In the genomic region with DNA sequence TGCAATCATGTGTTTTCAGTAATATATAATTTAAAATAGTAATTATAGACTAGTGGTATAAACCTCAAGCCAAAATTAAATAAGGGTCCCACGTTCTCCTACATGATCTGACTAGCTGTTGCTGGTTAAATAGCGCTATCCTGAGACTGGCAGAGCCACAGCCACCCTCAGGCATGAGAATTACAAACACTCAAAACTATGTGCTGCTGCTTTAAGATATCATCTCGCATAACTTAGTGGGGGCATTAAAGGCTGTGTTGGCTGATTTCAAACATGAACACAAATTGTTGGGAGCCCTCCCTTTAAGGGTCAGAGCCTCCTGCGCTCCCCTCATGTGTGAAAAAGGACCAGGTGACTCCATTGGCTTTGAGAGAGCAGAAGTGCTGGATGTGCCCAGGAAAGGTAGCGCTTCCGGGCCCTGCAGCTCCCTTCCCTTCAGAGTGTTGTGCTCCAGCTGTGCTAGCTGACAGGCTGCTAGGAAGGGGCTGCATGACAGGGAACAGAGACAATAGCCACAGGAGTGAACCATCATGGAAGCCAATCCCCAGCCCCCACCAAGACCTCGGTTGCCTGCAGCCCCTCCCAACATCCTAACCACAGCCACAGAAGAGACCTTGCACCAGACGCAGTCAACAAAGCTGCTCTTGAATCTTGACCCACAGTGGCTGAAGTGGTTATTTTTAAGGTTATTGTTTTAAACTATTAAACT, we compare ENCODE assay signal across 16 mouse cellular contexts.
DNase-seq lines count a peak whose midpoint lies in the region; ATAC-seq and TF ChIP-seq lines count a peak whose summit lies in the region.
"Had no signal": no experiment of that assay in that cellular context is flagged by ENCODE, and none has a peak within 500 bp of the region (broad histone marks: within the 10 kb centered on the region; RNA-seq: fewer than 3 reads in every experiment).

No protein-coding gene starts in this region.

- no peak for ATAC-seq in hindbrain, embryonic 13.5 days (ENCODE audit: low FRiP score)
- ATAC-seq in neural tube, embryonic 13.5 days (ENCODE audit: low read depth) = 0 out of 2 replicates have a peak, but pooled peaks have one; percentile 27
- ATAC-seq in neural tube, embryonic 15.5 days (ENCODE audit: low FRiP score) = no peak
- no peak for ATAC-seq in liver, postnatal 0 days
- ATAC-seq: forebrain, embryonic 16.5 days; hindbrain, postnatal 0 days had no signal

- no peak for TF ChIP-seq EP300 in heart, adult 2 months (IDR thresholded peaks at IDR 0.05; ENCODE audit: insufficient read depth, low read depth, low read length)
- no peak for TF ChIP-seq EP300 in liver, postnatal 0 days (IDR thresholded peaks at IDR 0.05; ENCODE audit: low read depth)

- H3K4me1 ChIP-seq in heart, embryonic 10.5 days = peaks cover 5% of the 10 kb centered on the region
- no peaks in the 10 kb centered on the region for H3K4me1 ChIP-seq in heart, adult 2 months (ENCODE audit: control insufficient read depth, insufficient read depth, low read length)
- H3K4me1 ChIP-seq in hindbrain, embryonic 10.5 days (replicated peaks) = peaks cover 9% of the 10 kb centered on the region
- H3K4me1 ChIP-seq in hindbrain, embryonic 13.5 days (replicated peaks) = peaks cover 4% of the 10 kb centered on the region; the same call in 1 of the 2 replicates
- no peaks in the 10 kb centered on the region for H3K4me1 ChIP-seq in neural tube, embryonic 13.5 days (replicated peaks)
- H3K4me1 ChIP-seq in neural tube, embryonic 15.5 days = no peaks in the 10 kb centered on the region
- no peaks in the 10 kb centered on the region for H3K4me1 ChIP-seq in liver, postnatal 0 days (ENCODE audit: insufficient read depth)
- H3K4me1 ChIP-seq: limb, embryonic 15.5 days had no signal

- H3K9me3 ChIP-seq in heart, embryonic 10.5 days = no peaks in the 10 kb centered on the region
- no peaks in the 10 kb centered on the region for H3K9me3 ChIP-seq in hindbrain, embryonic 10.5 days
- no peaks in the 10 kb centered on the region for H3K9me3 ChIP-seq in hindbrain, embryonic 13.5 days
- no peaks in the 10 kb centered on the region for H3K9me3 ChIP-seq in neural tube, embryonic 13.5 days
- H3K9me3 ChIP-seq in neural tube, embryonic 15.5 days (replicated peaks) = no peaks in the 10 kb centered on the region
- no peaks in the 10 kb centered on the region for H3K9me3 ChIP-seq in liver, postnatal 0 days (ENCODE audit: low read length)
- H3K9me3 ChIP-seq: limb, embryonic 15.5 days had no signal

- peak overlapping the region; percentile 43; the same call in 1 of the 2 replicates for H3K27ac ChIP-seq in heart, embryonic 10.5 days
- H3K27ac ChIP-seq in heart, adult 2 months = no peak overlapping the region
- H3K27ac ChIP-seq in hindbrain, embryonic 10.5 days = peak overlapping the region; percentile 59; the same call in 1 of the 2 replicates
- no peak overlapping the region for H3K27ac ChIP-seq in hindbrain, embryonic 13.5 days
- H3K27ac ChIP-seq in neural tube, embryonic 13.5 days (replicated peaks) = no peak overlapping the region
- no peak overlapping the region for H3K27ac ChIP-seq in neural tube, embryonic 15.5 days (replicated peaks)
- H3K27ac ChIP-seq in liver, postnatal 0 days (ENCODE audit: low read depth) = no peak overlapping the region
- H3K27ac ChIP-seq: hindbrain, postnatal 0 days; limb, embryonic 15.5 days had no signal

- no peaks in the 10 kb centered on the region for H3K27me3 ChIP-seq in heart, embryonic 10.5 days (ENCODE audit: insufficient read depth, poor library complexity, severe bottlenecking)
- no peaks in the 10 kb centered on the region for H3K27me3 ChIP-seq in heart, adult 2 months (ENCODE audit: control insufficient read depth, insufficient read depth, low read length)
- no peaks in the 10 kb centered on the region for H3K27me3 ChIP-seq in hindbrain, embryonic 10.5 days (ENCODE audit: insufficient read depth, poor library complexity, severe bottlenecking)
- H3K27me3 ChIP-seq in hindbrain, embryonic 13.5 days = no peaks in the 10 kb centered on the region
- H3K27me3 ChIP-seq in neural tube, embryonic 13.5 days = no peaks in the 10 kb centered on the region
- H3K27me3 ChIP-seq in neural tube, embryonic 15.5 days (replicated peaks) = no peaks in the 10 kb centered on the region
- no peaks in the 10 kb centered on the region for H3K27me3 ChIP-seq in liver, postnatal 0 days (ENCODE audit: insufficient read depth, low read length)
- H3K27me3 ChIP-seq: limb, embryonic 15.5 days had no signal

- no peak overlapping the region for H3K4me2 ChIP-seq in hindbrain, embryonic 13.5 days
- no peak overlapping the region for H3K4me2 ChIP-seq in neural tube, embryonic 13.5 days
- no peak overlapping the region for H3K4me2 ChIP-seq in neural tube, embryonic 15.5 days
- no peak overlapping the region for H3K4me2 ChIP-seq in liver, postnatal 0 days (ENCODE audit: low read depth, low read length)
- H3K4me2 ChIP-seq: limb, embryonic 15.5 days had no signal

- H3K36me3 ChIP-seq in heart, embryonic 10.5 days = no peaks in the 10 kb centered on the region
- no peaks in the 10 kb centered on the region for H3K36me3 ChIP-seq in heart, adult 2 months (ENCODE audit: control insufficient read depth, insufficient read depth, low read length)
- no peaks in the 10 kb centered on the region for H3K36me3 ChIP-seq in hindbrain, embryonic 10.5 days
- H3K36me3 ChIP-seq in hindbrain, embryonic 13.5 days = no peaks in the 10 kb centered on the region
- H3K36me3 ChIP-seq in neural tube, embryonic 13.5 days = no peaks in the 10 kb centered on the region
- H3K36me3 ChIP-seq in neural tube, embryonic 15.5 days = no peaks in the 10 kb centered on the region
- no peaks in the 10 kb centered on the region for H3K36me3 ChIP-seq in liver, postnatal 0 days (replicated peaks; ENCODE audit: insufficient read depth, low read length)
- H3K36me3 ChIP-seq: limb, embryonic 15.5 days had no signal

- 19% methylated on average over 8 of the region's 8 CpGs for WGBS in heart, embryonic 10.5 days
- WGBS in heart, adult 2 months = 32% methylated on average over 8 of the region's 8 CpGs
- WGBS in hindbrain, embryonic 10.5 days = 22% methylated on average over 8 of the region's 8 CpGs
- 23% methylated on average over 8 of the region's 8 CpGs for WGBS in hindbrain, embryonic 13.5 days
- WGBS in neural tube, embryonic 13.5 days = 35% methylated on average over 8 of the region's 8 CpGs
- WGBS in neural tube, embryonic 15.5 days = 41% methylated on average over 8 of the region's 8 CpGs
- WGBS in liver, postnatal 0 days (ENCODE audit: insufficient replicate concordance) = 41% methylated on average over 8 of the region's 8 CpGs

- no peak for DNase-seq in heart, embryonic 10.5 days (ENCODE audit: low spot score)
- no peak for DNase-seq in heart, adult 2 months
- DNase-seq in hindbrain, embryonic 10.5 days (ENCODE audit: low spot score) = peak; percentile 22
- no peak for DNase-seq in thymus, postnatal 10 days (ENCODE audit: low spot score in 2 of 2)
- DNase-seq in liver, postnatal 0 days = no peak
- DNase-seq: cerebellum, adult 9-10 months; kidney, adult 8-10 months; lung, postnatal 14 days; spleen, adult 18-20 months; thymus, adult 18-20 months had no signal

- intact Hi-C loops in heart, adult 2 months (cut with DNase I) = no loop called here

- H3K9ac ChIP-seq in heart, adult 2 months (ENCODE audit: low read depth, low read length) = no peak overlapping the region
- H3K9ac ChIP-seq in hindbrain, embryonic 13.5 days = no peak overlapping the region
- H3K9ac ChIP-seq in neural tube, embryonic 13.5 days = no peak overlapping the region
- H3K9ac ChIP-seq in neural tube, embryonic 15.5 days (replicated peaks) = no peak overlapping the region
- H3K9ac ChIP-seq in liver, postnatal 0 days (replicated peaks) = no peak overlapping the region
- H3K9ac ChIP-seq: limb, embryonic 15.5 days had no signal

- TF ChIP-seq CTCF in heart, adult 2 months (IDR thresholded peaks at IDR 0.05) = no peak
- TF ChIP-seq CTCF in liver, postnatal 0 days (IDR thresholded peaks at IDR 0.05; ENCODE audit: low read depth) = no peak

- TF ChIP-seq POLR2A in heart, adult 2 months (IDR thresholded peaks at IDR 0.05; ENCODE audit: insufficient read depth, low read depth, low read length) = no peak

- H3K79me2 ChIP-seq in heart, adult 2 months (replicated peaks; ENCODE audit: control insufficient read depth, insufficient read depth, low read length) = no peaks in the 10 kb centered on the region

- H3K4me3 ChIP-seq in heart, embryonic 10.5 days = no peak overlapping the region
- H3K4me3 ChIP-seq in heart, adult 2 months = no peak overlapping the region
- no peak overlapping the region for H3K4me3 ChIP-seq in hindbrain, embryonic 10.5 days
- H3K4me3 ChIP-seq in hindbrain, embryonic 13.5 days = no peak overlapping the region
- H3K4me3 ChIP-seq in neural tube, embryonic 13.5 days = no peak overlapping the region
- H3K4me3 ChIP-seq in neural tube, embryonic 15.5 days (replicated peaks) = no peak overlapping the region
- H3K4me3 ChIP-seq in liver, postnatal 0 days (ENCODE audit: low read depth, low read length) = no peak overlapping the region
- H3K4me3 ChIP-seq: limb, embryonic 15.5 days had no signal

Comparison
In these comparisons a context has a peak if more than half of its experiments do, and no peak if none do; other contexts are left out.
1. H3K27ac ChIP-seq: peak in heart, embryonic 10.5 days (single experiment) and hindbrain, embryonic 10.5 days (single experiment); none in heart, adult 2 months (single experiment), hindbrain, embryonic 13.5 days (single experiment), neural tube, embryonic 13.5 days (single experiment), neural tube, embryonic 15.5 days (single experiment) and liver, postnatal 0 days (single experiment).